Mouse (Mus musculus) stomach, embryonic 14.5 days (tissue): ENCODE results near the gene Olfr30. TPM values are rescaled to one million over a fixed set of nuclear protein-coding genes. Genes with fewer than 3 reads are reported as not detected.
"Not testable (repeated sequence)": the region's sequence is repeated elsewhere in the genome, so short reads cannot be mapped to it uniquely, and the experiment has no call there.

ENCODE experiments used
- ATAC-seq: fragments of 200-750 bp; cut with Nextera tagmentation; 2 replicates; pipeline ENCODE4 v1.8.0; 2017; ENCODE audit warnings: low read depth, moderate TSS enrichment; ENCODE audit not compliant: insufficient number of reproducible peaks, insufficient read depth, low FRiP score
- H3K27ac ChIP-seq: fragments of 300-500 bp; sonication (generic); 2 replicates; pipeline ENCODE4 v1.5.1; 2014; ENCODE audit warnings: mild to moderate bottlenecking, low read length, moderate library complexity, mixed read lengths
- H3K27me3 ChIP-seq: fragments of 300-500 bp; sonication (generic); 2 replicates; pipeline ENCODE4 v1.6.1; 2014; ENCODE audit warnings: low read length, control low read depth, mixed read lengths; ENCODE audit not compliant: control insufficient read depth, insufficient read depth
- H3K36me3 ChIP-seq: fragments of 300-500 bp; sonication (generic); 2 replicates; pipeline ENCODE4 v1.6.1; 2014; ENCODE audit warnings: mild to moderate bottlenecking, control low read depth, low read length, moderate library complexity, mixed read lengths; ENCODE audit not compliant: control insufficient read depth, insufficient read depth
- H3K4me1 ChIP-seq: fragments of 300-500 bp; sonication (generic); 2 replicates; pipeline ENCODE4 v1.6.1; 2014; ENCODE audit warnings: low read length, control low read depth, mixed read lengths; ENCODE audit not compliant: control insufficient read depth, insufficient read depth
- H3K4me2 ChIP-seq: fragments of 300-500 bp; sonication (generic); replicated peaks from 2 replicates; pipeline ENCODE4 v1.6.1; 2014; ENCODE audit warnings: low read depth, low read length, control low read depth
- H3K4me3 ChIP-seq: fragments of 300-500 bp; sonication (generic); 2 replicates; pipeline ENCODE4 v1.5.1; 2014; ENCODE audit warnings: low read depth, low read length, control low read depth
- H3K9ac ChIP-seq: fragments of 300-500 bp; sonication (generic); replicated peaks from 2 replicates; pipeline ENCODE4 v1.6.1; 2014; ENCODE audit warnings: low read depth, mild to moderate bottlenecking, control low read depth, low read length, moderate library complexity, mixed read lengths
- H3K9me3 ChIP-seq: fragments of 300-500 bp; sonication (generic); 2 replicates; pipeline ENCODE4 v1.6.1; 2016; ENCODE audit warnings: low read depth, low read length, control low read depth; ENCODE audit not compliant: control insufficient read depth
- WGBS: fragments of 180-500 bp; shearing (Covaris S2); extraction: QIAGEN DNeasy Blood & Tissue Kit; methylation state at CpG from one replicate; pipeline ENCODE4 v1.1.7; 2014; 5-methylcytosine and 5-hydroxymethylcytosine counted together
- polyA plus RNA-seq: library from polyadenylated mRNA; unstranded; fragments of >200 nt; fragmentation: Nextera tagmentation; extraction: Ambion mirVana; gene quantifications from 2 replicates; pipeline ENCODE4 v1.2.1, GENCODE M21; 2014

Olfr30 gene
- not detected in 2 replicates for polyA plus RNA-seq

DNA sequence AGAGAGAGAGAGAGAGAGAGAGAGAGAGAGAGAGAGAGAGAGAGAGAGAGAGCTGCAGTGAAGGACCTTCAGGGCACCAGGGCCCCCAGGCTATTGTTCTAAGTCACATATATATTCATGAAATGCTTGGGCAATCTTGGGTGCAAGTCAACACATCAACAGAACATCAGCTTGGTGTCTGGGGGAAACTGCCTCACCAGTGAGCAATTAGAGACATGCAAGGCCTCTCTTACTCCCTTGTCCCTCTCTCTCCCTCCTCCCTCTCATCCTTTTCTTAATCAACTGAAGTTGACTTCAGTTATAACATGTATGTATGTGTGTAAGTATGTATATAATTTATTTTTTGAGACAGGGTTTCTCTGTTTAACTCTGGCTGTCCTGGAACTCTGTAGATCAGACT, at the start of gene Olfr30:
TSS of gene Olfr30 (minus strand) at position 101 of the 400 bp plus-strand sequence.
- no peaks in the 10 kb centered on the region for H3K36me3 ChIP-seq
- H3K4me2 ChIP-seq, result no peak within 1 kb of the TSS
- no peak for ATAC-seq
- no peak within 1 kb of the TSS for H3K9ac ChIP-seq
- no peaks in the 10 kb centered on the region for H3K4me1 ChIP-seq
- H3K27me3 ChIP-seq, result no peaks in the 10 kb centered on the region
- H3K9me3 ChIP-seq, result no peaks in the 10 kb centered on the region
- no peak within 1 kb of the TSS for H3K4me3 ChIP-seq
- no peak within 1 kb of the TSS for H3K27ac ChIP-seq

- not testable (repeated sequence) for H3K4me2 ChIP-seq, H3K27ac ChIP-seq, ATAC-seq, H3K4me3 ChIP-seq, H3K27me3 ChIP-seq, H3K9me3 ChIP-seq, H3K36me3 ChIP-seq, H3K4me1 ChIP-seq, H3K9ac ChIP-seq
- 83% methylated on average over 19 of the region's 19 CpGs for WGBS
Measured at GRCm38 (mm10) chr11:58509058-58509457, 47.0 kb upstream of the Olfr30 start.

DNA sequence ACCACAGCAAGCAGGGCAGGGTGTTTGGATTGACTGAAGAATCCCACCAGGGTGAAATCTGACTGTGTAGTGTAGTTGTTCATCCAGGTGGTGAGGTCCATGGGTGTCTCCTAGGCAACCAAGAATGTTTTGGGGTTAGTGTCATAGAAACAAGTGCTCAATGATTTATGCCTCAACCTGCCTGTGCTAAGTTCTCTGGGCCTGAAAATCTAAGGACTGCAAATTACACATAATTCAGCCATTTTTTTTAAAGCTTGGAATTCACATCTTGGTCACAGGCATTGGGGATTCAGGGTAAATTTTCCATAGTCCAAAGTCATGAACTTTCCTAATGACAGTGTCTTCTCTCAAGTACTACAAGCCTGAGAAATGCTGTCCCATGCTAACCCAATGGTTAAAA, 40.4 kb upstream of the Olfr30 start, which contains the start of gene Olfr331:
TSS of gene Olfr331 (minus strand) at position 101 of the 400 bp plus-strand sequence.
- not testable (repeated sequence) for H3K4me2 ChIP-seq, H3K4me1 ChIP-seq, H3K9me3 ChIP-seq, H3K27ac ChIP-seq, H3K9ac ChIP-seq, H3K27me3 ChIP-seq, H3K36me3 ChIP-seq, ATAC-seq, H3K4me3 ChIP-seq

- no peaks in the 10 kb centered on the region for H3K27me3 ChIP-seq
- no peak overlapping the region for H3K4me3 ChIP-seq
- no peak overlapping the region for H3K4me2 ChIP-seq
- H3K4me1 ChIP-seq, result no peaks in the 10 kb centered on the region
- H3K9me3 ChIP-seq, result no peaks in the 10 kb centered on the region
- no peak overlapping the region for H3K27ac ChIP-seq
- ATAC-seq, result no peak
- H3K36me3 ChIP-seq, result no peaks in the 10 kb centered on the region
- WGBS, result 41% methylated on average over 3 of the region's 3 CpGs
- H3K9ac ChIP-seq, result no peak overlapping the region
Measured at GRCm38 (mm10) chr11:58499290-58499689, 37.2 kb upstream of the Olfr30 start.

GRCm38 (mm10) chr11:58498761-58499160, 36.7 kb upstream of the Olfr30 start:
- no peak overlapping the region for H3K4me2 ChIP-seq
- WGBS, result 78% methylated on average over 9 of the region's 9 CpGs
- no peak overlapping the region for H3K27ac ChIP-seq
- H3K4me1 ChIP-seq, result no peaks in the 10 kb centered on the region
- no peaks in the 10 kb centered on the region for H3K36me3 ChIP-seq
- ATAC-seq, result no peak
- H3K9me3 ChIP-seq, result no peaks in the 10 kb centered on the region
- H3K27me3 ChIP-seq, result no peaks in the 10 kb centered on the region
- H3K4me3 ChIP-seq, result no peak overlapping the region
- no peak overlapping the region for H3K9ac ChIP-seq

GRCm38 (mm10) chr11:58492455-58492854, 30.4 kb upstream of the Olfr30 start, which contains the start of gene Olfr332:
TSS of gene Olfr332 (minus strand) at chr11:58492555.
- WGBS, result 71% methylated on average over 2 of the region's 2 CpGs
- no peak for ATAC-seq
- Histone ChIP-seq H3K4me3 (no peak within 1 kb of the TSS), H3K9ac (no peak within 1 kb of the TSS), H3K9me3 (no peaks in the 10 kb centered on the region), H3K4me2 (no peak within 1 kb of the TSS), H3K4me1 (no peaks in the 10 kb centered on the region), H3K27me3 (no peaks in the 10 kb centered on the region), H3K27ac (no peak within 1 kb of the TSS), H3K36me3 (no peaks in the 10 kb centered on the region)

DNA sequence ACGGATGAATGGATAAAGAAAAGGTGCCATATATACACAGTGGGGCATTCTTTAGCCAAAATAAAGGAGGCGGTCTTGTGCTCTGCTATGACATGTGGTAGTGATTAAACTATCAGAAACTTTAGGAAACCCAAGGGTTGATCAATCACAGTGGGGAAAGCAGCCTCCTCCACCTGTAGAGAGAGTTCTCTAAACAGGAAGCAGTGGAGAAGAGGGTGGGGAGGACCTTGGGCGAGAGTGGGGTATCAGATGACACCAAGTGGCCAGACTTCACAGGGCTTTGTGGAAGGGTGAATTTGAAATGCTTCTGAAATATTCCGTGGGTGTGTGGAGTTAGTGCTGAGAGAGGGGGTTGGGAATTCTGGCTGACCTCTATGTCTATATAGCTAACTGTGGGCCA, 8.5 kb downstream of the Olfr30 start:
- Histone ChIP-seq H3K9ac (no peak overlapping the region), H3K4me2 (no peak overlapping the region), H3K4me1 (no peaks in the 10 kb centered on the region), H3K4me3 (no peak overlapping the region), H3K9me3 (no peaks in the 10 kb centered on the region), H3K36me3 (no peaks in the 10 kb centered on the region), H3K27me3 (no peaks in the 10 kb centered on the region), H3K27ac (no peak overlapping the region)
- WGBS, result 38% methylated on average over 4 of the region's 4 CpGs
- no peak for ATAC-seq

GRCm38 (mm10) chr11:58452759-58453158, 9.3 kb downstream of the Olfr30 start, which contains the start of gene Lypd9:
TSS of gene Lypd9 (minus strand) at chr11:58452923.
- no peak for ATAC-seq
- no peak within 1 kb of the TSS for H3K9ac ChIP-seq
- no peaks in the 10 kb centered on the region for H3K36me3 ChIP-seq
- H3K4me2 ChIP-seq, result no peak within 1 kb of the TSS
- 94% methylated on average over 9 of the region's 9 CpGs for WGBS
- H3K27ac ChIP-seq, result no peak within 1 kb of the TSS
- H3K27me3 ChIP-seq, result no peaks in the 10 kb centered on the region
- no peak within 1 kb of the TSS for H3K4me3 ChIP-seq
- H3K4me1 ChIP-seq, result no peaks in the 10 kb centered on the region
- no peaks in the 10 kb centered on the region for H3K9me3 ChIP-seq

- no peak overlapping the region for H3K4me3 ChIP-seq
- no peaks in the 10 kb centered on the region for H3K36me3 ChIP-seq
- 31% methylated on average over 5 of the region's 5 CpGs for whole genome bisulfite sequencing
- ATAC-seq, result no peak
- H3K27me3 ChIP-seq, result no peaks in the 10 kb centered on the region
- H3K27ac ChIP-seq, result no peak overlapping the region
- H3K9ac ChIP-seq, result no peak overlapping the region
- no peak overlapping the region for H3K4me2 ChIP-seq
- no peaks in the 10 kb centered on the region for H3K4me1 ChIP-seq
- H3K9me3 ChIP-seq, result no peaks in the 10 kb centered on the region
Measured at GRCm38 (mm10) chr11:58437866-58438265, 24.2 kb downstream of the Olfr30 start.
